Mouse (Mus musculus) stomach, embryonic 15.5 days (tissue): ENCODE measurements around the gene Slc7a6. TPM values are rescaled to one million over a fixed set of nuclear protein-coding genes. Genes with fewer than 3 reads are reported as not detected.

Source experiments
- ATAC-seq: fragments of 200-750 bp; cut with Nextera tagmentation; 2 replicates; pipeline ENCODE4 v1.8.0; 2017; ENCODE audit warnings: low read depth, moderate number of reproducible peaks, moderate TSS enrichment; ENCODE audit not compliant: insufficient read depth, low FRiP score
- H3K27ac ChIP-seq: fragments of 300-500 bp; sonication (generic); 2 replicates; pipeline ENCODE4 v1.5.1; 2015; ENCODE audit warnings: mild to moderate bottlenecking, inconsistent platforms
- H3K27me3 ChIP-seq: fragments of 300-500 bp; sonication (generic); replicated peaks from 2 replicates; pipeline ENCODE4 v1.6.1; 2015; ENCODE audit warnings: inconsistent platforms
- H3K36me3 ChIP-seq: fragments of 300-500 bp; sonication (generic); 2 replicates; pipeline ENCODE4 v1.6.1; 2015; ENCODE audit warnings: inconsistent platforms
- H3K4me1 ChIP-seq: fragments of 300-500 bp; sonication (generic); 2 replicates; pipeline ENCODE4 v1.6.1; 2015; ENCODE audit warnings: inconsistent platforms
- H3K4me2 ChIP-seq: fragments of 300-500 bp; sonication (generic); 2 replicates; pipeline ENCODE4 v1.6.1; 2015; ENCODE audit warnings: mild to moderate bottlenecking, inconsistent platforms
- H3K4me3 ChIP-seq: fragments of 300-500 bp; sonication (generic); replicated peaks from 2 replicates; pipeline ENCODE4 v1.5.1; 2015; ENCODE audit warnings: inconsistent platforms
- H3K9ac ChIP-seq: fragments of 300-500 bp; sonication (generic); 2 replicates; pipeline ENCODE4 v1.6.1; 2015; ENCODE audit warnings: inconsistent platforms
- H3K9me3 ChIP-seq: fragments of 300-500 bp; sonication (generic); 2 replicates; pipeline ENCODE4 v1.6.1; 2016; ENCODE audit warnings: inconsistent platforms
- WGBS: fragments of 180-500 bp; shearing (Covaris S2); methylation state at CpG from one replicate; pipeline ENCODE4 v1.1.7; 2015; 5-methylcytosine and 5-hydroxymethylcytosine counted together
- polyA plus RNA-seq: library from polyadenylated mRNA; unstranded; fragments of >200 nt; fragmentation: Nextera tagmentation; extraction: Ambion mirVana; gene quantifications from 2 replicates; pipeline ENCODE4 v1.2.1, GENCODE M21; 2015

Gene Slc7a6
- polyA plus RNA-seq, 1 experiment from 2014 or later, result 47.3 TPM

DNA sequence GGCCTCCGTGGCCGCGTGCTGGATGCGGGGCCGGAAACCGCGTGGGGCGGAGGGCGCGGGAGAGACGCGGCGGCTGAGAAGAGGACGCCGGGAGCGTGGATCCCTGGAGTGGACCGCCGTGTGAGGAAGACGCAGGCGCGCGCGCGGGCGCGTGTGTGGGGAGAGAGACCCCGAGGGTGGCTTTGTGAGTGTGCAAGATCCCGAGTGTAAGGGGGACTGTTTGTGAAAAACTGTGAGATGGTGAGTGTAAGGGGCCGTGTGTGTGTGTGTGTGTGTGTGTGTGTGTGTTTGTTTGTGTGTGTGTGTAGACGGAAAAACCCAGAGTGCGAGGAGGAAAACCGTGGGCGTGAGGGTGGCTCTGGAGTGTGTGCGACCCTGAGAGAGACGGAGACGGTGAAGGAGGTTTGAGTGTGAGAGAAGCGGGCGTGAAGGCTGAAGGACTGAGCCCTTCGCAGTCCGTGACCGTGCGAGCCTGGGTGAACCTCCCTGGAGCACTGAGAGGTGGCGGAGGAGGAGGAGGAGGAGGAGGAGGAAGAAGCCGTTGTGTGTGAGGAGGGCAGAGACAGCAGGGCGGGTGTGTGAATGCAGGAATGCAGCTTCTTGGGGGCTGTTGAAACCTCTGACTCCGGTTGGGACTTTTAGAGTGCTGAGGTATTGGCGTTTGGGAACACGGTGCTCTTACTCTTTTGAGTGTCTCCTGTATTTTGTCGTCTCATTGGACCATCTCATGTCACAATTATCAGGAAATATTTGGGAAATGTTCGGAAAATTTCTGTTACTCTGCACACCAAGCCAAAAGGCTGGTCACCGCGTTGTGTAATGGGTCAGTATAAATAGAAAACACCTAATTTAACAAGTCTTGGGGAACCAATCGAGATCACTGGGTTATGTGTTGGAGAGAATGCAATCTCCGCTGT is 618 bp downstream of the Slc7a6 start:
- under 1% methylated on average over 54 of the region's 54 CpGs for WGBS
- H3K4me3 ChIP-seq, result peak overlapping the region; percentile 76
- peak overlapping the region; percentile 73 for H3K27ac ChIP-seq
- peak overlapping the region; percentile 88 for H3K4me2 ChIP-seq
- H3K27me3 ChIP-seq, result no peaks in the 10 kb centered on the region
- H3K9me3 ChIP-seq, result no peaks in the 10 kb centered on the region
- H3K9ac ChIP-seq, result peak overlapping the region; percentile 57
- H3K36me3 ChIP-seq, result no peaks in the 10 kb centered on the region
- 0 out of 2 replicates have a peak, but pooled peaks cover 6% of the 10 kb centered on the region for H3K4me1 ChIP-seq
- peak; percentile 63 for ATAC-seq

DNA sequence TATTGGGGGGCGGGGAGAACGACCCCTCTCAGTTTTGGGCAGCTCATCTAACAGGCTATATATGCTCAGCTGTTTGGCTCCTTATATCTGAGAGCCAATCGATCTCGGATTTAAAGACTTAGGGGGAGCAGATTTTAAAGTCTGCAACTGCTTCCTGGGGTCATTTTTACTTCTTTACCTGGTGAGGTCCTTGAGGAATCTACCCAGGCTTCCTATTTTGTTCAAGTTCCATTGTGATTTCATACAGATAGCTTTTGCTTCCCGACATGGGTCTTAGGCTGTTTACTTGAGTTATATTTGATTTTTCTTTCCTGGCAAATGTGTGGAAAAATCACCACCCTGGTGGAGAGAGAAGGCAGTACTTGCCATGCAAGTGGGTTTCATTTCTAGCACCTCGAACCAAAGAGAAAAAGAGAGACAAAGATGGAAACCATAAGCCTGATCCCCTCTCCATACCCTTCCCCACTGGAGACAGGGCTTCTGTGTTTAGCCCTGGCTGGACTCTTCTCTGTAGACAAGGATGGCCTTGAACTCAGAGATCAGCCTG is 1.4 kb downstream of the Slc7a6 start:
- 0 out of 2 replicates have a peak, but pooled peaks cover 6% of the 10 kb centered on the region for H3K4me1 ChIP-seq
- H3K9me3 ChIP-seq, result no peaks in the 10 kb centered on the region
- H3K27ac ChIP-seq, result no peak overlapping the region
- peak overlapping the region; percentile 76 for H3K4me3 ChIP-seq
- no peaks in the 10 kb centered on the region for H3K36me3 ChIP-seq
- H3K27me3 ChIP-seq, result no peaks in the 10 kb centered on the region
- ATAC-seq, result no peak
- WGBS, result 26% methylated on average over 6 of the region's 6 CpGs
- H3K9ac ChIP-seq, result no peak overlapping the region
- H3K4me2 ChIP-seq, result peak overlapping the region; percentile 88

DNA sequence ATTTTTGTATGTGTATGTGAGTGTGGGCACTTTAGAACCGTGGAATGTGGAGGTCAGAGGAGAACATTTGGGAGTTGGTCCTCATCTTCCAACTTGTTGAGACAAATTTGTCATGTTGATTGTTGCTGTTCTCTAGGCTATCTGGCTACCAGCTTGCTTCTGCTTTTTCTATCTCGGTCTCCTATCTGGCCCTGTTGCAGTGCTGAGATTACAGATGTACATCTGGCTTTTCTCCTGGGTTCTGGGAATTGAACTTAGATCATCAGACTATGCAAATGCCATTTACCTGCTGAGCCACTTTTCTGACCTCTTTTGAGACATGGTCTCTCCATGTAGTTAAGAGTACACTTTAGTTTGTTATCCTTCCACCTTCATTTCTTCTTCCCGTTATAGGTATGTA is 4.9 kb downstream of the Slc7a6 start:
- Histone ChIP-seq H3K9ac (no peak overlapping the region), H3K36me3 (no peaks in the 10 kb centered on the region), H3K4me2 (no peak overlapping the region), H3K27ac (no peak overlapping the region), H3K9me3 (no peaks in the 10 kb centered on the region), H3K4me3 (no peak overlapping the region), H3K4me1 (peaks cover 10% of the 10 kb centered on the region; the same call in 1 of the 2 replicates), H3K27me3 (no peaks in the 10 kb centered on the region)
- no peak for ATAC-seq
- WGBS, result 85% methylated on average over 3 of the region's 3 CpGs

DNA sequence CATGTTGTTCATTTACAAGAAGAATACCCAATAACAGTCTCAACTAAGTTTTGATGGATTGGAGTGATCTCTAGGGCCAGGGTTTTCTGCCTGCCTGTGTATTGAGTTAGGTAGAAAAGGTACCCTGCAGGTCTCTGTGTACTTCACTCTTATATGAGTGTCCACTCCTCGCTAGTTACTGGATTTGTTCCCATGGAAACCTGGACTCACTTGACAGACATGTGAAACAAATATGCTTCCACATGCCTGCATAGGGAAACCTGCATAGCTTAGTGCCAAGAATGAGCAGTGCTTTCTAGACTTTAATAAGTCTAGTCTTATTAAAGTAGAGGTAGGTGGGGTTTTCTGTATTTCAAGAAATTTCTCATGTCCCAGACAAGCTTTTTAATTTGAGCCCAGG is 8.2 kb downstream of the Slc7a6 start:
- ATAC-seq, result no peak
- WGBS, result 14% methylated on average over 1 of the region's 1 CpGs

DNA sequence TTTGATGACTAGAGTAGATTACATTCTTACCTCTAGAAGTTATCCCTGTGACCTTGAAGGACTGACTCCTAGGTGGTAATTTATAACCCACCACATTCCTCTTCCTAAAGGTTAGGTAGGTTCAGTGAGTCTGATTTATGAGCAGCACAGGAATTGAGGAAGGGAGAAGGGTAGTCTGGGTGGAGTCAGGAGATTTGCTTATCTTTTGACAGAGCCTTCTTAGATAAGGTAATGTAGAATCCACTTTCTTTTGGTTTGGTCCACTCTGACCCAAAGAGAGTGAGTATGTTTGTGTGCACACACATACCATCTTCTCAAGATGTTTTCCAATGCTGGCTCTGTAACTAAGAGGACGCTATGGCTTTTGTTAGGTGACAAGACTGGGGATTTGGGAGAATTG is 8.9 kb downstream of the Slc7a6 start:
- Histone ChIP-seq H3K27me3 (no peaks in the 10 kb centered on the region), H3K9ac (no peak overlapping the region), H3K4me2 (no peak overlapping the region), H3K27ac (no peak overlapping the region), H3K36me3 (peaks cover 3% of the 10 kb centered on the region; the same call in 1 of the 2 replicates), H3K9me3 (no peaks in the 10 kb centered on the region), H3K4me3 (no peak overlapping the region), H3K4me1 (peaks cover 8% of the 10 kb centered on the region; the same call in 1 of the 2 replicates)
- 49% methylated on average over 1 of the region's 1 CpGs for whole genome bisulfite sequencing
- ATAC-seq, result no peak

More for the DNA sequence above, 8.2 kb downstream of the Slc7a6 start:
- H3K9me3 ChIP-seq, result no peaks in the 10 kb centered on the region
- H3K9ac ChIP-seq, result no peak overlapping the region
- no peak overlapping the region for H3K4me2 ChIP-seq
- H3K27me3 ChIP-seq, result no peaks in the 10 kb centered on the region
- H3K4me3 ChIP-seq, result no peak overlapping the region
- peaks cover 8% of the 10 kb centered on the region; the same call in 1 of the 2 replicates for H3K4me1 ChIP-seq
- H3K36me3 ChIP-seq, result peaks cover 1% of the 10 kb centered on the region; the same call in 1 of the 2 replicates
- no peak overlapping the region for H3K27ac ChIP-seq

DNA sequence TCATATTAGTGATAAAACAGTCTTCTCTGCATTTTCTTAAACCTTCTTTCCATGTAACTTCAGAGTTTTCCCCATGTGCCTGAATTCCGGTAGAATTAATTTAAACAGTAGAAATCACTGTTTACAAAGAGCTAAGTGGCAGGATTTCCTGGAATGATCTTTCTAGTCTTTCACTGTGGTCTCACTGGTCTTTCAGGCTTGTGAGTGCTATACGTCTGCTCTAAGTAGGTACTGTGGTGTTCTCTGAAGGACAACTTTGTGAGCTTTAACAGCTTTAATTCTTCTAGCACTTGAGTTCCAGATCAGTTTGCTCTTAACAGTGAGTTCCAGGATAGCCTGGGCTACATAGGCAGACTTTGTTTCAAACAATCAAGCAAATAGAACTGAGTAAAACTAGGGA is 9.8 kb downstream of the Slc7a6 start:
- H3K9me3 ChIP-seq, result no peaks in the 10 kb centered on the region
- no peak overlapping the region for H3K4me3 ChIP-seq
- no peak overlapping the region for H3K4me2 ChIP-seq
- peaks cover 8% of the 10 kb centered on the region; the same call in 1 of the 2 replicates for H3K4me1 ChIP-seq
- no peaks in the 10 kb centered on the region for H3K27me3 ChIP-seq
- ATAC-seq, result no peak
- 29% methylated on average over 2 of the region's 2 CpGs for WGBS
- H3K36me3 ChIP-seq, result peaks cover 3% of the 10 kb centered on the region; the same call in 1 of the 2 replicates
- H3K27ac ChIP-seq, result no peak overlapping the region
- H3K9ac ChIP-seq, result no peak overlapping the region

DNA sequence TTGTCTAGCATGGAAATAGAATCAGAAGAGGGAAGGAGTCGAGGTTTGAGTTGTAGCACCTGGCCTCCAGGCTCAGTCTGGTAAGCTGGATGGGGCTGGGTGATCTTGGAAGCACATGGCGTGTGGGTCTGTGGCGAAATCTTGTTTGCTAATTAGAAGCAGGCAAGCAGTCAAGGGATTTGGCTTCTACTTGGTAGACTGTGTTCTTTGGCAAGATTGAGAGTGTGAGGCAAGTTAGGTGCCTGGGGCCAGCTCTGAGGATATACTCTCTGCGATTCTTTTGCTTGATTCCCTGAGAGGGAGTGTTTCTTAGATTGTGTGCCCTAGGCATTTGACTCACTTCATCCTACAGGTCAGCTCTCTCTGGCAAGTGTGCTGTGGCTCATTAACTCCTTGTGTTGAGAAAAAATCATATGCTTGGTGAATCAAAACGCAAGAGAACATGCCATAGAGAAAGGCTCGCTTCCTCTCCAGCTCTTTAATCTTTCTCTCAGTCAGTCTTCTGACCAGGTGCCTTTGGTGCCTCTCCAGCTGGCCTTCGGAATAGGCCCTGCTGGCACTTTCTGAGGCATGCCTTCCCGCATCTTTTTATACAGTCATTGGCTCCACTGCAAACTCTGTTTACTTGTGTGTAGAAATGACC is 17.1 kb downstream of the Slc7a6 start:
- H3K36me3 ChIP-seq, result peaks cover 6% of the 10 kb centered on the region; the same call in 1 of the 2 replicates
- no peaks in the 10 kb centered on the region for H3K9me3 ChIP-seq
- no peak overlapping the region for H3K9ac ChIP-seq
- no peak overlapping the region for H3K27ac ChIP-seq
- H3K4me1 ChIP-seq, result no peaks in the 10 kb centered on the region
- H3K4me3 ChIP-seq, result no peak overlapping the region
- no peaks in the 10 kb centered on the region for H3K27me3 ChIP-seq
- no peak for ATAC-seq
- H3K4me2 ChIP-seq, result no peak overlapping the region
- 85% methylated on average over 8 of the region's 8 CpGs for WGBS

DNA sequence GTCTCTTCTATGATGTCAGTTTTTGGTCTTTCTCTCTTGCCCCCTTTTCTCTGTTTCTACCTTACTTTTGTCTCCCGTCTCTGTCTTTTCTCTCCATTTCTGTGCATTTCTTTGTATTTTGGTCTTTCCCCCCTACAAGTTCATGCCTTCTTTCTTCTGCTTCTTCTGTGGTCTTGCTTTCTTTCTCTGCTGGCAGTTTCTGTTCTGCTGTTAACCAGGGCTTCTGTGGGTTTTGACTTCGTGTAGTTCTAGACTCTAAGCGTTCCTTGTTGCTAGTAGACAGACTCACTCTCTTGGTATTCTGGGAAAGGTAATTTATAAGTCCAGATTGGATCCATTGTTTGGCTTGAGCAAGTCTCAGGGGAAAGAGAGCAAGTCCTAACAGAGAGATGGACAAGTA is 17.7 kb downstream of the Slc7a6 start:
- Histone ChIP-seq H3K9me3 (no peaks in the 10 kb centered on the region), H3K36me3 (peaks cover 10% of the 10 kb centered on the region; the same call in 1 of the 2 replicates), H3K27me3 (no peaks in the 10 kb centered on the region), H3K27ac (no peak overlapping the region), H3K9ac (no peak overlapping the region), H3K4me1 (no peaks in the 10 kb centered on the region), H3K4me3 (no peak overlapping the region), H3K4me2 (no peak overlapping the region)
- WGBS, result 94% methylated on average over 3 of the region's 3 CpGs
- no peak for ATAC-seq

DNA sequence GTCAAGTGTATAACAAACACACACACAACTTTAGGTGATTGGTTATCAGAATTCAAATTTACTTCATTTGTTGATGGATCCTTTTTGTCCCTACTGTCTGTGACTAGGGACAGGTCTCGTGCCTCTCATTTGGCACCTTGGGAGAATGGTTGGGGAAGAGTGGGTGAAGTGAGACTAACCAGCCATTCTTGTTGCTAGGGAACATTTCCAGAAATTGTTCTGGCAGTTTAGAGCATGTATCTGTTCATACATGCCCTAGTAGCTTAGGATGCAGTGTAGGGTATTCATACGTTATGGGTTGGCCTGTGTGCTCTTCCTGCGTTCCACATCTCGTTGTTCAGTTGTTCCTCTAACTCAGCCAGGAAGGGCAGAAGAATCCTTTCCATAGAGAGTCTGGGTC is 20.5 kb downstream of the Slc7a6 start:
- Histone ChIP-seq H3K4me3 (no peak overlapping the region), H3K27me3 (no peaks in the 10 kb centered on the region), H3K27ac (no peak overlapping the region), H3K9me3 (no peaks in the 10 kb centered on the region), H3K4me1 (no peaks in the 10 kb centered on the region), H3K4me2 (no peak overlapping the region), H3K9ac (no peak overlapping the region), H3K36me3 (peaks cover 17% of the 10 kb centered on the region)
- no peak for ATAC-seq
- WGBS, result 87% methylated on average over 4 of the region's 4 CpGs

DNA sequence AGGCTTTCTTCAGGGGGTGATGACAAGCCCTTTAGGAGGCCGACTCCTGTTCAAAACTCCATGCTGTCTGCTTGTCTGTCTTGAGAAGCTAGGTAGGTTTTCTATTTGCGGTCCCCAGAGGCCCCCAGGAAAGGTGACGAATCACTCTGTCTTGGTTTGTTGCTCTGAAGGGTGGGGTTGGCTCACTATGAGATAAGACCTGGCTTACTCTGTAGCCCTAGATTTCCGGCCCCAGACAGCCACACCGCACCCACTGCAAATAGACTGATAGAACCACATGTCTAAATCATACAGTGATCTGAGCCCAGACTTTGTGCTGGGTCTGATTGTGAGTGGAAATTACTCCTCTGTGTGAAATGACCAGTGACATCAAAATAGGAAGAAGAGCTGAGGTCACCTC is 23.0 kb downstream of the Slc7a6 start:
- Histone ChIP-seq H3K27ac (no peak overlapping the region), H3K4me1 (no peaks in the 10 kb centered on the region), H3K9me3 (no peaks in the 10 kb centered on the region), H3K36me3 (peaks cover 19% of the 10 kb centered on the region), H3K27me3 (no peaks in the 10 kb centered on the region), H3K4me2 (no peak overlapping the region), H3K9ac (no peak overlapping the region), H3K4me3 (no peak overlapping the region)
- 59% methylated on average over 5 of the region's 5 CpGs for WGBS
- ATAC-seq, result peak; percentile 60; the same call in 1 of the 2 replicates

DNA sequence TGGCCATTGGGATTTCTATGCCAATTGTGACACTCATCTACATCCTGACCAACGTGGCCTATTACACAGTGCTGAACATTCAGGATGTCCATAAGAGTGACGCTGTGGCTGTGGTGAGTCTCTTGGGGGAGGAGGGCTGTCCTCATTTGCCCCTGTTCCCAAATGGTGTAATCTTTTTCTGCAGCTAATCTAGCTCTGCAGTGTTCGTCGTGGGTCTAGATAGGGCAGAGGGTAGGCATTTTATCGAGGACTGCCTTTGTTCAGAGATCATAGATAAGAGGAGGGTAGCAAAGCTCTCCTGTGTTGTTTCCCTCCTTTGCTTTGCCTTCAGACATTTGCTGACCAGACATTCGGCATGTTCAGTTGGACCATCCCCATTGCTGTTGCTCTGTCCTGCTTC is 24.5 kb downstream of the Slc7a6 start:
- 80% methylated on average over 6 of the region's 6 CpGs for WGBS
- ATAC-seq, result no peak
- Histone ChIP-seq H3K9ac (no peak overlapping the region), H3K9me3 (no peaks in the 10 kb centered on the region), H3K4me3 (no peak overlapping the region), H3K27ac (no peak overlapping the region), H3K4me1 (no peaks in the 10 kb centered on the region), H3K36me3 (peaks cover 26% of the 10 kb centered on the region), H3K27me3 (no peaks in the 10 kb centered on the region), H3K4me2 (no peak overlapping the region)

DNA sequence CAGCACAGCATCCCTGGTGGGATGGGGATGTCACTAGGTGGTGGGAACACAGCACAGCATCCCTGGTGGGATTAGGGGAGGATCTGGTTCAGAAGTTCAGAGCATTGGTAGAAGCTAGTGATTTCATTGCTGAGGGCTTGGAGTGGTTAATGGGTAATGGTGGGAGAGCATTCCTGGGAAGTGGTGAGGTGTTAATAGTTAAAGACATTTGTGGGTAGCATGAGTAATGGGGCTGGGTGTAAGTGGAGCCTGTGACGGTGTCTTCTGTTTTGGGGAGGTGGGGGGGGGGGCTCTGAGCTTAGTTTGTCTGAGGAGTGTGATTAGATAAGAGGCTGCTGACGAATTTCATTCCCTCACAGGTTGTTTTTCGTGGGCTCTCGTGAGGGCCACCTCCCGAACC is 25.4 kb downstream of the Slc7a6 start:
- Histone ChIP-seq H3K4me1 (no peaks in the 10 kb centered on the region), H3K4me3 (no peak overlapping the region), H3K36me3 (peaks cover 30% of the 10 kb centered on the region), H3K4me2 (no peak overlapping the region), H3K27ac (no peak overlapping the region), H3K9me3 (no peaks in the 10 kb centered on the region), H3K9ac (no peak overlapping the region), H3K27me3 (no peaks in the 10 kb centered on the region)
- 74% methylated on average over 5 of the region's 5 CpGs for WGBS
- no peak for ATAC-seq
